Mouse (Mus musculus): ENCODE measurements around the gene Gm29797. TPM values are rescaled to one million over a fixed set of nuclear protein-coding genes. Genes with fewer than 3 reads are reported as not detected.

Gene Gm29797
- polyA plus RNA-seq, 1 experiment from 2014 or later = 0.68 TPM

- H3K9me3 ChIP-seq (ENCODE audit: control insufficient read depth, low read length) = no peaks in the 10 kb centered on the region
- peak within 1 kb of the TSS; percentile 85 for H3K9ac ChIP-seq (ENCODE audit: low read length)
- peak within 1 kb of the TSS; percentile 84 for H3K4me2 ChIP-seq (ENCODE audit: low read depth, severe bottlenecking)
- H3K27me3 ChIP-seq (ENCODE audit: control insufficient read depth, insufficient read depth, low read length) = no peaks in the 10 kb centered on the region
- peak; percentile 85 for DNase-seq (ENCODE audit: low spot score)
- H3K4me3 ChIP-seq (ENCODE audit: low read depth, low read length) = peak within 1 kb of the TSS; percentile 76
- H3K36me3 ChIP-seq (ENCODE audit: control insufficient read depth, insufficient read depth, low read length) = peaks cover 6% of the 10 kb centered on the region; the same call in 1 of the 2 replicates
- peak; percentile 77 for ATAC-seq (ENCODE audit: insufficient number of reproducible peaks, low FRiP score, low TSS enrichment, low read depth)
- under 1% methylated on average over 66 of the region's 75 CpGs for WGBS
- peaks cover 9% of the 10 kb centered on the region for H3K4me1 ChIP-seq (ENCODE audit: control insufficient read depth, insufficient read depth, low read length)
- peak within 1 kb of the TSS; percentile 47 for H3K27ac ChIP-seq (replicated peaks; ENCODE audit: low read depth, low read length)
Observed at GRCm38 (mm10) chr2:181693339-181694280, 36.8 kb downstream of the Gm29797 start, which contains the start of gene Rgs19. Gene Rgs19 (minus strand): TSS chr2:181693977.

- 89% methylated on average over 3 of the region's 3 CpGs for WGBS
- Histone ChIP-seq H3K9ac (ENCODE audit: low read length) (no peak overlapping the region), H3K9me3 (ENCODE audit: control insufficient read depth, low read length) (no peaks in the 10 kb centered on the region), H3K4me3 (ENCODE audit: low read depth, low read length) (no peak overlapping the region; the same call in 1 of the 2 replicates), H3K4me2 (ENCODE audit: low read depth, severe bottlenecking) (no peak overlapping the region), H3K4me1 (ENCODE audit: control insufficient read depth, insufficient read depth, low read length) (peaks cover 9% of the 10 kb centered on the region), H3K27me3 (ENCODE audit: control insufficient read depth, insufficient read depth, low read length) (no peaks in the 10 kb centered on the region), H3K27ac (replicated peaks; ENCODE audit: low read depth, low read length) (no peak overlapping the region), H3K36me3 (ENCODE audit: control insufficient read depth, insufficient read depth, low read length) (no peaks in the 10 kb centered on the region)
- DNase-seq (ENCODE audit: low spot score) (no peak), ATAC-seq (ENCODE audit: insufficient number of reproducible peaks, low FRiP score, low TSS enrichment, low read depth) (no peak)
Observed at GRCm38 (mm10) chr2:181694581-181694980, 37.7 kb downstream of the Gm29797 start.

GRCm38 (mm10) chr2:181695776-181696175, 38.9 kb downstream of the Gm29797 start:
- Histone ChIP-seq H3K36me3 (ENCODE audit: control insufficient read depth, insufficient read depth, low read length) (no peaks in the 10 kb centered on the region), H3K9ac (ENCODE audit: low read length) (no peak overlapping the region), H3K4me1 (ENCODE audit: control insufficient read depth, insufficient read depth, low read length) (peaks cover 9% of the 10 kb centered on the region), H3K27me3 (ENCODE audit: control insufficient read depth, insufficient read depth, low read length) (no peaks in the 10 kb centered on the region), H3K27ac (replicated peaks; ENCODE audit: low read depth, low read length) (no peak overlapping the region), H3K4me3 (ENCODE audit: low read depth, low read length) (no peak overlapping the region), H3K9me3 (ENCODE audit: control insufficient read depth, low read length) (no peaks in the 10 kb centered on the region), H3K4me2 (ENCODE audit: low read depth, severe bottlenecking) (no peak overlapping the region)
- no peak for ATAC-seq (ENCODE audit: insufficient number of reproducible peaks, low FRiP score, low TSS enrichment, low read depth)
- WGBS = 92% methylated on average over 1 of the region's 1 CpGs
- no peak for DNase-seq (ENCODE audit: low spot score)

GRCm38 (mm10) chr2:181696801-181697420, 40.1 kb downstream of the Gm29797 start:
- no peak for DNase-seq (ENCODE audit: low spot score)
- Histone ChIP-seq H3K27me3 (ENCODE audit: control insufficient read depth, insufficient read depth, low read length) (no peaks in the 10 kb centered on the region), H3K9ac (ENCODE audit: low read length) (no peak overlapping the region), H3K36me3 (ENCODE audit: control insufficient read depth, insufficient read depth, low read length) (no peaks in the 10 kb centered on the region), H3K4me3 (ENCODE audit: low read depth, low read length) (no peak overlapping the region), H3K9me3 (ENCODE audit: control insufficient read depth, low read length) (no peaks in the 10 kb centered on the region), H3K4me2 (ENCODE audit: low read depth, severe bottlenecking) (no peak overlapping the region), H3K4me1 (ENCODE audit: control insufficient read depth, insufficient read depth, low read length) (peaks cover 9% of the 10 kb centered on the region), H3K27ac (replicated peaks; ENCODE audit: low read depth, low read length) (no peak overlapping the region)
- ATAC-seq (ENCODE audit: insufficient number of reproducible peaks, low FRiP score, low TSS enrichment, low read depth) = no peak
- WGBS = 68% methylated on average over 33 of the region's 33 CpGs

GRCm38 (mm10) chr2:181698241-181698640, 41.4 kb downstream of the Gm29797 start, which contains the start of gene Lkaaear1:
Gene Lkaaear1 (minus strand): TSS chr2:181698442.
- DNase-seq (ENCODE audit: low spot score) = no peak
- H3K4me1 ChIP-seq (ENCODE audit: control insufficient read depth, insufficient read depth, low read length) = no peaks in the 10 kb centered on the region
- H3K9ac ChIP-seq (ENCODE audit: low read length) = no peak within 1 kb of the TSS
- no peak within 1 kb of the TSS for H3K27ac ChIP-seq (replicated peaks; ENCODE audit: low read depth, low read length)
- no peaks in the 10 kb centered on the region for H3K27me3 ChIP-seq (ENCODE audit: control insufficient read depth, insufficient read depth, low read length)
- WGBS = 43% methylated on average over 5 of the region's 5 CpGs
- H3K36me3 ChIP-seq (ENCODE audit: control insufficient read depth, insufficient read depth, low read length) = no peaks in the 10 kb centered on the region
- no peak within 1 kb of the TSS for H3K4me3 ChIP-seq (ENCODE audit: low read depth, low read length)
- H3K9me3 ChIP-seq (ENCODE audit: control insufficient read depth, low read length) = no peaks in the 10 kb centered on the region
- ATAC-seq (ENCODE audit: insufficient number of reproducible peaks, low FRiP score, low TSS enrichment, low read depth) = no peak
- no peak within 1 kb of the TSS for H3K4me2 ChIP-seq (ENCODE audit: low read depth, severe bottlenecking)

GRCm38 (mm10) chr2:181706668-181707067, 49.8 kb downstream of the Gm29797 start:
- H3K9me3 ChIP-seq (ENCODE audit: control insufficient read depth, low read length) = no peaks in the 10 kb centered on the region
- no peaks in the 10 kb centered on the region for H3K36me3 ChIP-seq (ENCODE audit: control insufficient read depth, insufficient read depth, low read length)
- WGBS = 32% methylated on average over 4 of the region's 4 CpGs
- H3K27me3 ChIP-seq (ENCODE audit: control insufficient read depth, insufficient read depth, low read length) = no peaks in the 10 kb centered on the region
- H3K4me3 ChIP-seq (ENCODE audit: low read depth, low read length) = no peak overlapping the region
- H3K9ac ChIP-seq (ENCODE audit: low read length) = no peak overlapping the region
- no peak overlapping the region for H3K27ac ChIP-seq (replicated peaks; ENCODE audit: low read depth, low read length)
- no peak overlapping the region for H3K4me2 ChIP-seq (ENCODE audit: low read depth, severe bottlenecking)
- H3K4me1 ChIP-seq (ENCODE audit: control insufficient read depth, insufficient read depth, low read length) = no peaks in the 10 kb centered on the region
- DNase-seq (ENCODE audit: low spot score) = no peak
- ATAC-seq (ENCODE audit: insufficient number of reproducible peaks, low FRiP score, low TSS enrichment, low read depth) = no peak

Other genes starting within 250 kb of the Gm29797 start
- 9.8 and 10.1 TPM in 2 replicates for gene Zbtb46, start 197.6 kb upstream of the Gm29797 start, polyA plus RNA-seq (2014; fragmentation: Nextera tagmentation; extraction: Ambion mirVana)
- gene Abhd16b, start 163.8 kb upstream of the Gm29797 start, polyA plus RNA-seq (2014; fragmentation: Nextera tagmentation; extraction: Ambion mirVana) = 0.08 and 0.21 TPM in 2 replicates
- 165 and 175 TPM in 2 replicates for gene Tpd52l2, start 159.9 kb upstream of the Gm29797 start, polyA plus RNA-seq (2014; fragmentation: Nextera tagmentation; extraction: Ambion mirVana)
- gene Dnajc5, start 136.5 kb upstream of the Gm29797 start, polyA plus RNA-seq (2014; fragmentation: Nextera tagmentation; extraction: Ambion mirVana) = 75.3 and 80.9 TPM in 2 replicates
- gene Uckl1, start 72.1 kb upstream of the Gm29797 start, polyA plus RNA-seq (2014; fragmentation: Nextera tagmentation; extraction: Ambion mirVana) = 34.4 and 39.7 TPM in 2 replicates
- gene Prpf6, start 65.2 kb upstream of the Gm29797 start, polyA plus RNA-seq (2014; fragmentation: Nextera tagmentation; extraction: Ambion mirVana) = 78.7 and 82.5 TPM in 2 replicates
- 30.9 and 41.1 TPM in 2 replicates for gene Zfp512b, start 64.2 kb upstream of the Gm29797 start, polyA plus RNA-seq (2014; fragmentation: Nextera tagmentation; extraction: Ambion mirVana)
- gene Samd10, start 57.8 kb upstream of the Gm29797 start, polyA plus RNA-seq (2014; fragmentation: Nextera tagmentation; extraction: Ambion mirVana) = 14.9 and 17.7 TPM in 2 replicates
- gene Sox18, start 14.6 kb downstream of the Gm29797 start, polyA plus RNA-seq (2014; fragmentation: Nextera tagmentation; extraction: Ambion mirVana) = 21.4 and 22.0 TPM in 2 replicates
- gene Tcea2, start 23.3 kb downstream of the Gm29797 start, polyA plus RNA-seq (2014; fragmentation: Nextera tagmentation; extraction: Ambion mirVana) = 23.2 and 25.2 TPM in 2 replicates
- 92.5 and 97.1 TPM in 2 replicates for gene Rgs19, start 36.9 kb downstream of the Gm29797 start, polyA plus RNA-seq (2014; fragmentation: Nextera tagmentation; extraction: Ambion mirVana)
- not detected in 2 replicates for gene Lkaaear1, start 41.4 kb downstream of the Gm29797 start, polyA plus RNA-seq (2014; fragmentation: Nextera tagmentation; extraction: Ambion mirVana)
- 0.69 and 1.0 TPM in 2 replicates for gene Oprl1, start 58.0 kb downstream of the Gm29797 start, polyA plus RNA-seq (2014; fragmentation: Nextera tagmentation; extraction: Ambion mirVana)
- 0.08 and 0.23 TPM in 2 replicates for gene Myt1, start 106.3 kb downstream of the Gm29797 start, polyA plus RNA-seq (2014; fragmentation: Nextera tagmentation; extraction: Ambion mirVana)
- gene Pcmtd2, start 180.8 kb downstream of the Gm29797 start, polyA plus RNA-seq (2014; fragmentation: Nextera tagmentation; extraction: Ambion mirVana) = 42.6 and 44.1 TPM in 2 replicates
- 97.2 and 102 TPM in 2 replicates for gene Polr3k, start 207.3 kb downstream of the Gm29797 start, polyA plus RNA-seq (2014; fragmentation: Nextera tagmentation; extraction: Ambion mirVana)